Mouse (Mus musculus): ENCODE measurements at regions not wholly inside any gene's neighbourhood (a gene's known extent, or its start where the extent isn't known, plus 50 kb on each side); places are given as distances from the start of the nearest gene placed in this dataset.

DNA sequence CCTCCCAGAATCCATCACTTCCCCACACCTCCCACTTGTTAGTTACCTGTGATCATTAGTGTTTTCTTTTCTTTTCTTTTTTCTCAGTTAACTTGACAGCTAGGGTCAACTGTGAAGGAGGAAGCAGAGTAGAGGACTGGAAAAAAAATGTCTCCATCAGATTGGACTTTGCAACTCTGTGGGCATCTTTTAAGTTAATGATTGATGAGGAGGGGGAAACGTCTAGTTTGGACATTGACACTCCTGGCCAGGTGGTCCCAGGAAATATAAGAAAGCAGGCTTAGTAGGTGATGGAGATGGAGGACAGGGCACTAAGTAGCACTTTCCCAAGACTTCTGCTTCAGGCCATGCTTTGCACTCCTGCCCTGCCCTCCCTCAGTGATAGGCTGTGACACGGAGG lies 272.2 kb downstream of the Kcnrg start:
- H3K27ac ChIP-seq (ENCODE audit: low read length): no peak overlapping the region
- H3K4me3 ChIP-seq (ENCODE audit: low read depth, low read length): no peak overlapping the region
- no peak overlapping the region for H3K9ac ChIP-seq (ENCODE audit: low read depth, low read length)
- no peak for ATAC-seq
- H3K4me1 ChIP-seq (ENCODE audit: control insufficient read depth, insufficient read depth, low read length): no peaks in the 10 kb centered on the region
- H3K27me3 ChIP-seq (ENCODE audit: control insufficient read depth, insufficient read depth, low read depth, low read length): no peaks in the 10 kb centered on the region
- H3K4me2 ChIP-seq (ENCODE audit: low read length): no peak overlapping the region
- no peaks in the 10 kb centered on the region for H3K36me3 ChIP-seq (ENCODE audit: control insufficient read depth, insufficient read depth, low read length)
- WGBS: 89% methylated on average over 2 of the region's 2 CpGs
- H3K9me3 ChIP-seq (replicated peaks; ENCODE audit: control insufficient read depth, low read length, poor library complexity, severe bottlenecking): no peaks in the 10 kb centered on the region

GRCm38 (mm10) chr14:61880514-61881259 lies 273.4 kb downstream of the Kcnrg start:
- no peak overlapping the region for H3K9ac ChIP-seq (ENCODE audit: low read depth, low read length)
- no peaks in the 10 kb centered on the region for H3K27me3 ChIP-seq (ENCODE audit: control insufficient read depth, insufficient read depth, low read depth, low read length)
- no peaks in the 10 kb centered on the region for H3K9me3 ChIP-seq (replicated peaks; ENCODE audit: control insufficient read depth, low read length, poor library complexity, severe bottlenecking)
- H3K4me2 ChIP-seq (ENCODE audit: low read length): no peak overlapping the region
- 69% methylated on average over 8 of the region's 9 CpGs for WGBS
- H3K27ac ChIP-seq (ENCODE audit: low read length): no peak overlapping the region
- H3K4me1 ChIP-seq (ENCODE audit: control insufficient read depth, insufficient read depth, low read length): no peaks in the 10 kb centered on the region
- no peaks in the 10 kb centered on the region for H3K36me3 ChIP-seq (ENCODE audit: control insufficient read depth, insufficient read depth, low read length)
- ATAC-seq: no peak
- H3K4me3 ChIP-seq (ENCODE audit: low read depth, low read length): no peak overlapping the region

DNA sequence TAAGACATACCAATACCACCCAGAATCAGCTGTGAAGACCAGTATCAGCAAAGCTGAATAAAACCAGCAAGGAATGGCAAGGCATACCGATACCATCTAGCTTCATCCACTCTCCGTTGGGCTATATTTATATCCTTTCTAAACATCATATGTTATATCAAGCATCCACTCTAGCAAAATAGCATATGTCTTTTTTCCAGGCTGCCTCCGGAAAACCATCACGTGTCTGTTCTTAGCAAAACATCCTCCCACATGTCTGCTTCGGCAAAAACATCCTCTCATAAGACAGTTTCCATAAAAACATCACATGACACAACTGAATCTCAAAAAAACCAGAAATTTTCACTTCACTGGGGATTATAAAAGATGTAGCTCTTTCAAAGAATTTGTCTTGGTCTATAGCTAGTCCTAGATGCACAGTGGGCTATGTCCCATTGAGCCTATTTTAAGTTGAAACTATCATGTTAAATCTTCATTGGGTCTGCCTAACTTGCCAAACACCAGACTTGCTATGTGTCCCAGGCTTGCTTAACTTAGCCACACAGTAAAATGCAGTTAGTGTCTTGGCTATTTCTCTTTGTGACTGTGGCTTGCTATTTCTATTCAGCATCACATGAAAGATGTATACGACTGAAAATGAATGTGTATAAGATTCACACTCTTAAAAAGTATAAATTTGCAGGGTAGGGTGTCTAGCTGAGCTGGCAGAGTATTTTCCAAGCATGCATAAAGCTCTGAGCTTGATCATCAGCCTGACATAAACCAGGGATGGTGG lies 278.2 kb downstream of the Kcnrg start:
- Histone ChIP-seq H3K27ac (ENCODE audit: low read length) (no peak overlapping the region), H3K9ac (ENCODE audit: low read depth, low read length) (no peak overlapping the region), H3K4me1 (ENCODE audit: control insufficient read depth, insufficient read depth, low read length) (no peaks in the 10 kb centered on the region), H3K4me2 (ENCODE audit: low read length) (no peak overlapping the region), H3K27me3 (ENCODE audit: control insufficient read depth, insufficient read depth, low read depth, low read length) (no peaks in the 10 kb centered on the region), H3K36me3 (ENCODE audit: control insufficient read depth, insufficient read depth, low read length) (no peaks in the 10 kb centered on the region), H3K9me3 (replicated peaks; ENCODE audit: control insufficient read depth, low read length, poor library complexity, severe bottlenecking) (no peaks in the 10 kb centered on the region), H3K4me3 (ENCODE audit: low read depth, low read length) (no peak overlapping the region)
- 94% methylated on average over 6 of the region's 6 CpGs for WGBS
- no peak for ATAC-seq

DNA sequence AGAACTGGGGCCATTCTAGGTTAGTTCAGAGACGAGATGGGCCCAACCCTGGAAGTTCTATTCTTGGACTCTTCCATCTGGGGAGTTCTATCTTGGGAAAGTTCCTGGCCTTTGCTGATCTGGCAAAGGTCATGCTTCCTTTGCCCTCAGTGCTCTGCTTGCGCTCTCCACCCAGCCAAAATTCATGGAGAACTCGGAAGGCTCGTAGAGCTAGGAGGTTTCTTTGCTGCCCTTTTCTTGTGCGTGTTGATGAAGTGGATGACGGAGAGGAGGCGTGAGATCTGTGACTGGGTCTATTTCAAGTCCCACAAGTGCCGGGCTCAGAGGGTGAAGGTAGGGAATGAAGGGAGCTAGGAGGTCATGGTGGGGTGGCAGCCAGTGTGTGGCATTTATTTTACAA lies 282.4 kb downstream of the Kcnrg start:
- Histone ChIP-seq H3K27ac (ENCODE audit: low read length) (no peak overlapping the region), H3K36me3 (ENCODE audit: control insufficient read depth, insufficient read depth, low read length) (no peaks in the 10 kb centered on the region), H3K4me3 (ENCODE audit: low read depth, low read length) (no peak overlapping the region), H3K27me3 (ENCODE audit: control insufficient read depth, insufficient read depth, low read depth, low read length) (no peaks in the 10 kb centered on the region), H3K4me2 (ENCODE audit: low read length) (no peak overlapping the region), H3K9ac (ENCODE audit: low read depth, low read length) (no peak overlapping the region), H3K4me1 (ENCODE audit: control insufficient read depth, insufficient read depth, low read length) (no peaks in the 10 kb centered on the region), H3K9me3 (replicated peaks; ENCODE audit: control insufficient read depth, low read length, poor library complexity, severe bottlenecking) (no peaks in the 10 kb centered on the region)
- WGBS: 91% methylated on average over 8 of the region's 8 CpGs
- ATAC-seq: no peak

- no peaks in the 10 kb centered on the region for H3K4me1 ChIP-seq (ENCODE audit: control insufficient read depth, insufficient read depth, low read length)
- no peak overlapping the region for H3K27ac ChIP-seq (ENCODE audit: low read length)
- no peak overlapping the region for H3K4me3 ChIP-seq (ENCODE audit: low read depth, low read length)
- H3K4me2 ChIP-seq (ENCODE audit: low read length): no peak overlapping the region
- H3K9me3 ChIP-seq (replicated peaks; ENCODE audit: control insufficient read depth, low read length, poor library complexity, severe bottlenecking): no peaks in the 10 kb centered on the region
- WGBS: 82% methylated on average over 3 of the region's 3 CpGs
- no peak overlapping the region for H3K9ac ChIP-seq (ENCODE audit: low read depth, low read length)
- H3K27me3 ChIP-seq (ENCODE audit: control insufficient read depth, insufficient read depth, low read depth, low read length): no peaks in the 10 kb centered on the region
- no peak for ATAC-seq
- no peaks in the 10 kb centered on the region for H3K36me3 ChIP-seq (ENCODE audit: control insufficient read depth, insufficient read depth, low read length)
Observed at GRCm38 (mm10) chr14:61893786-61894185, 286.5 kb downstream of the Kcnrg start.

DNA sequence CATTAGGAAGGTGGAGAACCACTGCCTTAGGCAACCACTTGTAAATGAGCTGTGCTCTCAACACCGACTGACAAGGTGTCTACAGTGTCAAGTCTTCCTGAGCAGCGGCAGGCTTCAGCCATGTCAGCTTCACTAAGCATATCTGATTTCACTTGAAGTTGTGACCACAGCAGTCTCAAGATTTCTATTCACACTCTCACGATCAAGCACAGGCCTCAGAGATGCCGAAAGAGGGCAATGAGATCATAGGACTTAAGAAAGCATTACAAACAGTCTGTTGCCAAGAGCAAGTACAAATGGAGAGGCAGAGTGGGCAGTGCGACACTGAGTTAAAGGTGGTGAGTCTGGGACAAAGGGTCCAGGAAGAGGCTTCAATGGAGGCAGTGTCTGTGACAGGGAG lies 289.6 kb downstream of the Kcnrg start:
- Histone ChIP-seq H3K36me3 (ENCODE audit: control insufficient read depth, insufficient read depth, low read length) (no peaks in the 10 kb centered on the region), H3K4me1 (ENCODE audit: control insufficient read depth, insufficient read depth, low read length) (no peaks in the 10 kb centered on the region), H3K27ac (ENCODE audit: low read length) (no peak overlapping the region), H3K27me3 (ENCODE audit: control insufficient read depth, insufficient read depth, low read depth, low read length) (no peaks in the 10 kb centered on the region), H3K9me3 (replicated peaks; ENCODE audit: control insufficient read depth, low read length, poor library complexity, severe bottlenecking) (no peaks in the 10 kb centered on the region), H3K9ac (ENCODE audit: low read depth, low read length) (no peak overlapping the region), H3K4me2 (ENCODE audit: low read length) (no peak overlapping the region), H3K4me3 (ENCODE audit: low read depth, low read length) (no peak overlapping the region)
- ATAC-seq: no peak
- WGBS: 85% methylated on average over 5 of the region's 5 CpGs

DNA sequence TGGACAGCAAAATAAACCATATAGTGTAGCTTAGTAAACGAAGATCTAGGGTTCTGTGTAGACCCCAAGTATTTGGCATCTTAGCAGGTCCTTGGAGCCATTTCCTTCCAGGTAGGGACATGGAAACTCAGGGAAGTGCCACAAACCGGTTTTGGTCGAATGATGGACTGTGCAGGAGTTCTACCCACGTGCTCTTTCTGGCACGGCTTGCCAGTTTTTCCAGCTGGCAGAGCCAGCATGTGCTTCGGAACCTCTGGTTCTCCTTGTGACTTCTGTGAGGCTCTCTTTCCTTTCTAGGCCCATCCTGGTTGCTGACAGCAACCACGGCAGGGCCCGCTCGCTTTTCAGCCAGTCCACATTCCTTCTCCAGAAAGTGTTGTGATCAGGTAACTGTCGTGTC lies 291.4 kb downstream of the Kcnrg start:
- ATAC-seq: no peak
- Histone ChIP-seq H3K4me3 (ENCODE audit: low read depth, low read length) (no peak overlapping the region), H3K27ac (ENCODE audit: low read length) (no peak overlapping the region), H3K4me2 (ENCODE audit: low read length) (no peak overlapping the region), H3K36me3 (ENCODE audit: control insufficient read depth, insufficient read depth, low read length) (no peaks in the 10 kb centered on the region), H3K4me1 (ENCODE audit: control insufficient read depth, insufficient read depth, low read length) (no peaks in the 10 kb centered on the region), H3K9ac (ENCODE audit: low read depth, low read length) (no peak overlapping the region), H3K27me3 (ENCODE audit: control insufficient read depth, insufficient read depth, low read depth, low read length) (no peaks in the 10 kb centered on the region), H3K9me3 (replicated peaks; ENCODE audit: control insufficient read depth, low read length, poor library complexity, severe bottlenecking) (no peaks in the 10 kb centered on the region)
- 90% methylated on average over 10 of the region's 10 CpGs for WGBS

DNA sequence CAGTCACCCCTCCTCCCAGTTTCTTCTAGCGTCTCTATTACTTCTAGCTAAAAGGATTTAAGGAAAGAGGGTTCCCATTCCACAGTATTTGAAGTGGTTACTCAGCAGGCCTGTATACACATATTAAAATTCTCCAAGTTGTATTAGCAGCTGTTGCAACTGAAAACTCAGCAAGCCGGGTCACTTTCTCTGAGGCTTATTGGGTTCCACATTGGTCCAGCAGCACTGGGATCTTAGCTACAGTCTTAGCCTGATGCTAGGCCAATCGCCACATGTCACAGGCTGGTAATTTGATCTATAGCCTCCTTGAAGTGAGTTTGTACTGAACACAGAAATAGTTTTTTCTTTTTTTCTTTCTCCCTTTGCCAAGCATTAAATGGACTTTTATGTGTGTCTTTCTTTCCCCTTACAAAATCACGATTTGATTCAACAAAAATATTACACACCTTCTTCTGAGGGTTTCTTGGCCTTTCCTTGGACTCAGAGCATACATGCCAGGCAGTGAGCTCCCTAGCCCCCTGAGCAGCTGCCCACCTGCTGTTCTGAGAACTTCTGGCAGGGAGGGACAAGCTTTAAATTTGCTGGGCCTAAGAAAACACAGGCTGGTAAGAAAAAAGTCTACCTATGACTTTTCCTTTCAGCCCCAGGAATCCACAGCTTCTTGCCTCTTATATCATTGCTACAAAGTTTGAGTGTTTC lies 297.3 kb downstream of the Kcnrg start:
- 75% methylated on average over 4 of the region's 4 CpGs for WGBS
- Histone ChIP-seq H3K9ac (ENCODE audit: low read depth, low read length) (no peak overlapping the region), H3K4me3 (ENCODE audit: low read depth, low read length) (no peak overlapping the region), H3K9me3 (replicated peaks; ENCODE audit: control insufficient read depth, low read length, poor library complexity, severe bottlenecking) (no peaks in the 10 kb centered on the region), H3K36me3 (ENCODE audit: control insufficient read depth, insufficient read depth, low read length) (no peaks in the 10 kb centered on the region), H3K27me3 (ENCODE audit: control insufficient read depth, insufficient read depth, low read depth, low read length) (no peaks in the 10 kb centered on the region), H3K4me1 (ENCODE audit: control insufficient read depth, insufficient read depth, low read length) (no peaks in the 10 kb centered on the region), H3K27ac (ENCODE audit: low read length) (no peak overlapping the region), H3K4me2 (ENCODE audit: low read length) (no peak overlapping the region)
- ATAC-seq: no peak

GRCm38 (mm10) chr14:61918113-61918512 lies 310.9 kb downstream of the Kcnrg start:
- Histone ChIP-seq H3K4me2 (ENCODE audit: low read length) (no peak overlapping the region), H3K4me3 (ENCODE audit: low read depth, low read length) (no peak overlapping the region), H3K27me3 (ENCODE audit: control insufficient read depth, insufficient read depth, low read depth, low read length) (no peaks in the 10 kb centered on the region)

More at GRCm38 (mm10) chr14:61918113-61918512, 310.9 kb downstream of the Kcnrg start:
- no peak for ATAC-seq
- Histone ChIP-seq H3K27ac (ENCODE audit: low read length) (no peak overlapping the region), H3K9ac (ENCODE audit: low read depth, low read length) (no peak overlapping the region), H3K36me3 (ENCODE audit: control insufficient read depth, insufficient read depth, low read length) (no peaks in the 10 kb centered on the region), H3K4me1 (ENCODE audit: control insufficient read depth, insufficient read depth, low read length) (no peaks in the 10 kb centered on the region), H3K9me3 (replicated peaks; ENCODE audit: control insufficient read depth, low read length, poor library complexity, severe bottlenecking) (no peaks in the 10 kb centered on the region)
